Mouse (Mus musculus): Measurements from ENCODE around the gene St6gal1. TPM values are rescaled to one million over a fixed set of nuclear protein-coding genes. Genes with fewer than 3 reads are reported as not detected.

Gene St6gal1
- total RNA-seq, 2 experiments from 2014 or later = 19.1 to 23.2 TPM

GRCm38 (mm10) chr16:23294236-23294635 is 69.7 kb downstream of the St6gal1 start:
- DNase-seq = no peak

GRCm38 (mm10) chr16:23294747-23295146 is 70.2 kb downstream of the St6gal1 start:
- intact Hi-C loops (cut with DNase I) = no loop called here
- DNase-seq = no peak

More at GRCm38 (mm10) chr16:23294236-23294635, 69.7 kb downstream of the St6gal1 start:
- intact Hi-C loops (cut with DNase I) = no loop called here

DNA sequence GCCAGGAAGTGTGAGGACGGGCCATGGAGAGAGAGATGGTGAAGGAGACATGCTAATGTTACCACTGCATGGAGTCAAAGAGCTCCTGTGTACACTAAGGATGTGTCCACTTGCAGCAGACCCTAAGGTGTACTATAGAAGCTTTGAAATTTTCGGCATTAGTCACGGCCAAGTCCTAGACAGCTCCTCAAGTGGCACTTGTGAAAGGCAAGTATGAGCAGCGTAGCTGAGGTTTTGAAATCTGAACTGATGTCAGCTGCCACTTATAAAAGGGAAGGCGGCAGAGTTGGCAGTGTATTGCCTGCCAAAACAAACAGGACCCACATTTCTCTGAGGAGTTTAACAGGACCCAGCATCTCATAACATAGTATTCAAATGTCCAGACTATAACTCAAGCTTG is 71.2 kb downstream of the St6gal1 start:
- intact Hi-C loops (cut with DNase I) = no loop called here
- DNase-seq = no peak

- no peak for DNase-seq
- intact Hi-C loops (cut with DNase I) = no loop called here
These were observed 72.2 kb downstream of the St6gal1 start for GRCm38 (mm10) chr16:23296721-23297120.

- intact Hi-C loops (cut with DNase I) = no loop called here
- DNase-seq = no peak
These were observed 73.9 kb downstream of the St6gal1 start for GRCm38 (mm10) chr16:23298441-23298840.

DNA sequence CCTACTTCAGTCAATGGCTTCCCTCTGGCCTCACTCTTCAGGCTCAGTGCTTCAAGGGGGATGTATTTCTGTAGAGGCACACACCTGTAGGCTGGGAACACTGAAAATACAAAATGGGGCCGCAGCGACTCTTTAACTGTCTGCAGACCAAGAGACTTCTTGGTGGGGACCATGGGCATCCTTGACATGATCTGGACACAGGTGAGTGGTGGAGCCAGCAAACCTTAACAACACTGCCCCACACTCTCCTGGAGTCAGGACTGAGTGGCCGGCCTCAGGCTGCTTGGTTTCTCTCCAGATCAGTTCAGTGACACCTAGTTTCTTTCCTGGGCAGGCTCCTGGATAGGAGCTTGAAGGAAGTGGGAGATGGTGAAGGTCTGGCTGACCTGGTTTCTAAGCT is 74.4 kb downstream of the St6gal1 start:
- intact Hi-C loops (cut with DNase I) = no loop called here
- no peak for DNase-seq

GRCm38 (mm10) chr16:23299904-23300740 is 75.6 kb downstream of the St6gal1 start:
- intact Hi-C loops (cut with DNase I) = no loop called here
- DNase-seq = no peak

DNA sequence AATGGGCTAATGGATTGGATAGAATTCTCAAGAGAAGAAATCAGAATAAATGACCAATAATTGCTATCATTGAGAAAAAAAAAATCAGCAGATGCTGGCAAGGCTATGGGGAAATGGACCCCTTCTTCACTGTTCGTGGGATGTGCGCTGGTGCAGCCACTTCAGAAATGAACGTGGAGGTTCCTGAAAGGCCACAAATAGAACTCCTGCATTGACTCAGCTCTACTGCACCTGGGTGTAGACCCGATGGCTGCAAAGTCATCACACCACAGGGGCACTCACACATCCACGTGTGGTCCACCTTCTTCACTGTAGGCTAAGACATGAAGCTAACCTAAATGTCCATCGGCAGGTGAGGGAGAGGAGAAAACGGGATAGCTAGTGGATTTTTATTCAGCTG is 77.2 kb downstream of the St6gal1 start:
- DNase-seq = no peak

GRCm38 (mm10) chr16:23305830-23306623 is 81.5 kb downstream of the St6gal1 start:
- no peak for DNase-seq
- intact Hi-C loops (cut with DNase I) = no loop called here

More for the DNA sequence above, 77.2 kb downstream of the St6gal1 start:
- intact Hi-C loops (cut with DNase I) = no loop called here

DNA sequence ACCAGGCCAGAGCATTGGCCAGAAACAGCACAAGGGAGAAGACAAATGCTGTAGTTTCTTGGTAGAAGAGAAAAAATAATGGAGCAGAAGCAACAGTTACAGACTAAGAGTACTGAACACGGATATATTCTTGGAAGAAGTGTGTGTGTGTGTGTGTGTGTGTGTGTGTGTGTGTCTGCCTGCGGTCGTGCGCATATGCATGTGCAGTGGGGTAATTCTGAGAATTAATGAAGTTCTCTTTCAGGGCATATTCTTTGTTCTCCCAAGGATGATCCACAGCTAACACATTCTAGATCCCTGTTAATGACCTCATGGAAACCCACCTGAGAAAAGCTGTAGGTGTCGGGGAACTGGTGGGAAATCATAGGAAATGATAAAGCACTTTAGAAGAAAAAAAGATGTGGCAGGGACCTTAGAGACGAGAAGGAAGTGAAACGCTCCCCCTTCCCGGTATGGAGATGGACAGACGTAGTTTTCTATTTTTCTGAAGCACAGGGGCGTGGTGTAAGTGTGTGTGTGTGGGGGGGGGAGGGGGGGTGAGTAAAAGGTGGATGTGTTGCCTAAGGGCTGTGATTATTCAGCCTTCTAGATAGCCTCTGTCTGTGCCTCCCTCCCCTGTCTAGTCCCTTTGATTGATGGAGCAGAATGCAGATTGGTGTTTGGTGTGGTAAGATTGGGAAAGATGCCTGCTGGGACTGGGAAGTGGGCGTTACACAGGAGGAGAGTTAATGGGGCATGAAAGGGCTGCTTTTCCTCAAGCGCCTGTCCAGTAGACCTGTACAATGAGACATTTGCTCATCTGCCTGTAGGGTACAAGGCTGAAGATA is 82.8 kb downstream of the St6gal1 start:
- intact Hi-C loops (cut with DNase I) = no loop called here
- DNase-seq = no peak

GRCm38 (mm10) chr16:23308012-23308554 is 83.5 kb downstream of the St6gal1 start:
- intact Hi-C loops (cut with DNase I) = no loop called here
- DNase-seq = no peak

GRCm38 (mm10) chr16:23309080-23309479 is 84.5 kb downstream of the St6gal1 start:
- intact Hi-C loops (cut with DNase I) = no loop called here
- no peak for DNase-seq

GRCm38 (mm10) chr16:23312604-23313003 is 88.1 kb downstream of the St6gal1 start:
- no peak for DNase-seq
- intact Hi-C loops (cut with DNase I) = no loop called here

DNA sequence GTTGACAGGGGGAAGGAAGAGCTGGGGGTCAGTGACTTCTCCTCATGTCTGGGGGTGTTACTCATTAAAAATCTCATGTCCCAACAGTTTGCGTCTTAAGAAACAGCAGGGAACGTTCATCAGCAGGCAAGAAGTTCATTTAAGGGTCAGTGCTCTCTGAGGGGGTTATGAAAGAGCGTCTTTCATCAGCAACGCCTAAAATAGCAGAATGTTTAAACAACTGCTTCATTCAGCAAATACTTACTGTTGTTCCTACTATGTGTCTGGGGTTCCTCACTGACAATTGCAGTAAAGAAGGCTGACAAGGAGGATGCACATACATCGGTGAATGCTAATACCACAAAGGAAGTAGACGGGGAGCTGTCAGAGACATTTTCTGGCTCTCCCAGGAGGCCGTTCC is 90.2 kb downstream of the St6gal1 start:
- intact Hi-C loops (cut with DNase I) = no loop called here
- DNase-seq = no peak

DNA sequence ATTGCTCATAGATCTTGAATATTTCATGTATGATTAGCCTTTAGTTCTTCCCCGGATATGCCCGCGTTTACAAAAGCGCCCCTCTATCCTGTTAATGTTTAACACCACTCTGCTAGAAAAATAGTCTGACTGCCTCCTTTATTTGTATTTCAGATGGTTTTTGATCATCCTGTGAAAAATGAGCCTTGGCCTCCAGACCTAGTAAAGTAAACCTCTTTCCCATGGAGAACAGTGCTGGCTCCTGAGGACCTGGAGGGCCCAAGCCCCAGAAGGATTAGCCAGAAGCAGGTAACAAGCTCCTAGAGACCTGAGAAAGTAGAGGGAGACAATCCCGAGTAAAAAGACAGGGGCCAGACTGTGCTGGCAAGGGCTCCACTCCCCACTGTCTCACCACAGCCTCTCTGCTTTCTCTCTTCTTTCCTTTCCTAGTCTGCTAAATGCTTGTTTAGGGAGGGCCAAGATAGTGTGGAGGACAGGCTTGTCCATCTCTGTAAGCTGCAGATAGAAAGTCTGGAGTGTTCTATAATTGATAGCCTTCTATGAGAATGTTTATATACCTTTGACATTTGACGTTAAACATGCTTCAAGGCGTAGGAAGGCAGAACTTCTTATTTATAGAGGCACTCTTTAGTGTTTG is 93.0 kb downstream of the St6gal1 start:
- intact Hi-C loops (cut with DNase I) = no loop called here
- no peak for DNase-seq

DNA sequence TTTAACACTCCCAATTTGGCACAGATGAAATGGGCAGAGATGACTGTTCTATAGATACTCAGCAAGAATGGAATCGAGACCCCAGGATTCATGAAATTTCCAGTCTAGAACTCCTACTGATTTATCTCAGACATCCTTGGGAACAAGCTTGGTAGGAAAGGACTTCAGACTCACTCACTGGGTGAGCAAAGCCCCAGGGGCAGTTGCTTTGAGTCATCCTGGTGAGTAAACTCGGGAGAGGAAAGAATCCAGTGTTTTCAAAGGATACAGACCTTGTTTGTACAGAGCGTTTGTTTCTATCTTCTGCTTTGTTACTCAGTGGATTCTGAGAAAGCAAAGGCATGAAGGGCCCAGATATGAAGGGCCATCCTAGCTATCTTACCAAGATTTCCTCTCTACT is 95.5 kb downstream of the St6gal1 start:
- intact Hi-C loops (cut with DNase I) = no loop called here
- no peak for DNase-seq

- intact Hi-C loops (cut with DNase I) = no loop called here
- no peak for DNase-seq
These were observed 96.0 kb downstream of the St6gal1 start for GRCm38 (mm10) chr16:23320579-23320978.

DNA sequence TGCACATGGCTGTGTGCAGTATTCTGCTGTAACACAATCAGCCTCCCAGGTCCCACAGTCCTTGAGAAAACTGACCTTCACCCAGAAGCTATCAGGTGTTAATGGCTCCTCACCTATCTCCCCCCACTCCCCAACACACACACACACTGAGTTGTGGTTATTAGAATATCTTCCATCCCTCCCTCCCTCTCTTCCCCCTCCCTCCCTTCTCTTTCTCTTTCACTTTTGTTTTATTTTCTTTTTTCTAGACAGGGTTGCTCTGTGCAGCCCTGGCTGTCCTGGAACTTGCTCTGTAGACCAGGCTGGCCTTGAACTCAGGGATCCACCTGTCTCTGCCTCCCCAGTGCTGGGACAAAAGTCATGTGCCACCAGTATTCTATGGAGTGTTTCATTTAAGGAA is 97.9 kb downstream of the St6gal1 start:
- no peak for DNase-seq
- intact Hi-C loops (cut with DNase I) = no loop called here

DNA sequence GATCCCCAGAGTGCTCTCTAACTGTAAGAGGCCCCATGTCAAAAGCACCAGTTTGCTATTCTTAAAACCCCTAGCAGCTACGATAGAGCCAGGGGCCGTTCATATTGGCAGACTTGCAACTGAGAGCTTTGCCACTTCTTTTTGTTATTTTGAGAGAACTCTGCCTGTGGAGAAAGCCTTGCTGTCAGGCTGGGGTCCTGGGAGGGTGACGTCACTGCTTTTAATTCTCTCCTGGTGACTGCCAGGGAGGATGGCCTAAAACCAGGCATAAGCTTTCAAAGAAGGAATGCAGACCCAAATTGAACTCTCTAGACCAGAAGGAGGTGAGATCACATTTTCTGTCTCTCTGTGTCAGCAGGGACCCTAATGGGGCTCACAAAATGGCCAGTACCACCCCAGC is 99.4 kb downstream of the St6gal1 start:
- intact Hi-C loops (cut with DNase I) = no loop called here
- DNase-seq = no peak

Measured in left cerebral cortex, postnatal 4 days (tissue).